ENCODE assay signal across 8 mouse cellular contexts in the genomic region with DNA sequence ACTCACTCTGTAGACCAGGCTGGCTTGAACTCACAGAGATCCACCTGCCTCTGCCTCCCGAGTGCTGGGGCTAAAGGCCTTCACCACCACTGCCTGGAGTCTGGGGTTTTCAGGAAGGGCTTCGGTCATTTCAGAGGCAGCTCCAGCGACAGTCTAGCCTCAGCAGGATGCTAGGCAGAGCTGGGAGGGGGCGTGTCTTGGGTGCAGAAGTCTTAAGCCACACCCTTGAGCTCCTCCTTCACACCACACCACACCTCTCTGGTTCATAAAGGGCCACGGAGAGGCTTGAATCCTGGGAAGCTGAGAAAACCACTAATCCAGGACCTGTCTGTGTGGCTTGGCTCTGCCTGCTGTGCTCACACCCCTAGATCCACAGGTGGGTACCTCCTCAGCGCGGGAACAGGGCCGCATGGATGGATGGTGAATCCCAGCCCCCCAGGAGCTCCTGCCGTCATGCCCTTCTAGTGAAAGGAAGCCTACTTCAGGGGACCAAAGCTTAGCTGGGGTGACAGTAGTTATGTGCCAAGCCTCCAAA. TPM values are rescaled to one million over a fixed set of nuclear protein-coding genes. Genes with fewer than 3 reads are reported as not detected.
DNase-seq lines count a peak whose midpoint lies in the region; ATAC-seq and TF ChIP-seq lines count a peak whose summit lies in the region.

A gene (plus strand): TSS at position 293 of the 535 bp plus-strand sequence.

- no peak within 1 kb of the TSS for H3K27ac ChIP-seq in kidney, adult 2 months (ENCODE audit: insufficient read depth, low read depth, low read length)
- no peak within 1 kb of the TSS for H3K27ac ChIP-seq in gastrocnemius, adult 2 months
- no peak within 1 kb of the TSS for H3K27ac ChIP-seq in hindbrain, embryonic 16.5 days (ENCODE audit: low read depth, low read length)
- no peak within 1 kb of the TSS for H3K27ac ChIP-seq in liver, embryonic 11.5 days (ENCODE audit: low read depth, low read length)

- H3K4me1 ChIP-seq in kidney, adult 2 months (ENCODE audit: control insufficient read depth, insufficient read depth, low read length), result peaks cover 14% of the 10 kb centered on the region; the same call in 1 of the 2 replicates
- peaks cover 9% of the 10 kb centered on the region for H3K4me1 ChIP-seq in hindbrain, embryonic 16.5 days (ENCODE audit: control insufficient read depth, insufficient read depth, low read depth, low read length)
- peaks cover 5% of the 10 kb centered on the region for H3K4me1 ChIP-seq in liver, embryonic 11.5 days (replicated peaks; ENCODE audit: control insufficient read depth, insufficient read depth, low read length)

- no peak within 1 kb of the TSS for H3K9ac ChIP-seq in hindbrain, embryonic 16.5 days (ENCODE audit: low read depth, low read length)
- no peak within 1 kb of the TSS for H3K9ac ChIP-seq in liver, embryonic 11.5 days (ENCODE audit: low read depth, low read length)

- H3K27me3 ChIP-seq in kidney, adult 2 months (replicated peaks; ENCODE audit: control insufficient read depth, insufficient read depth, low read length), result no peaks in the 10 kb centered on the region
- H3K27me3 ChIP-seq in hindbrain, embryonic 16.5 days (replicated peaks; ENCODE audit: control insufficient read depth, insufficient read depth, low read length), result no peaks in the 10 kb centered on the region
- no peaks in the 10 kb centered on the region for H3K27me3 ChIP-seq in liver, embryonic 11.5 days (replicated peaks; ENCODE audit: control insufficient read depth, insufficient read depth, low read length)

- WGBS in kidney, adult 2 months, result 35% methylated on average over 9 of the region's 9 CpGs
- 29% methylated on average over 9 of the region's 9 CpGs for WGBS in hindbrain, embryonic 16.5 days
- WGBS in liver, embryonic 11.5 days, result 22% methylated on average over 9 of the region's 9 CpGs

- TF ChIP-seq POLR2A in kidney, adult 2 months (IDR thresholded peaks at IDR 0.05; ENCODE audit: low read depth, low read length), result no peak

- intact Hi-C loops in gastrocnemius, adult 2 months (cut with DNase I), result no loop called here

- H3K36me3 ChIP-seq in kidney, adult 2 months (ENCODE audit: control insufficient read depth, insufficient read depth, low read length), result no peaks in the 10 kb centered on the region
- H3K36me3 ChIP-seq in hindbrain, embryonic 16.5 days (ENCODE audit: control insufficient read depth, insufficient read depth, low read length), result no peaks in the 10 kb centered on the region
- H3K36me3 ChIP-seq in liver, embryonic 11.5 days (ENCODE audit: control insufficient read depth, insufficient read depth, low read length), result no peaks in the 10 kb centered on the region

- no peaks in the 10 kb centered on the region; the same call in 1 of the 2 replicates for H3K9me3 ChIP-seq in hindbrain, embryonic 16.5 days (ENCODE audit: control insufficient read depth, low read length)
- H3K9me3 ChIP-seq in liver, embryonic 11.5 days (ENCODE audit: control insufficient read depth, low read length), result no peaks in the 10 kb centered on the region

- no peak for ATAC-seq in hindbrain, embryonic 16.5 days
- ATAC-seq in liver, embryonic 11.5 days (replicated peaks; ENCODE audit: low FRiP score), result peak; percentile 74; the same call in 1 of the 2 replicates

- H3K4me2 ChIP-seq in hindbrain, embryonic 16.5 days (ENCODE audit: low read length), result no peak within 1 kb of the TSS
- H3K4me2 ChIP-seq in liver, embryonic 11.5 days, result 0 out of 2 replicates have a peak within 1 kb of the TSS, but pooled peaks have one; percentile 6

- DNase-seq in kidney, adult 2 months, result peak; percentile 57
- no peak for DNase-seq in kidney, adult 11 months
- no peak for DNase-seq in adrenal gland, postnatal 14 days
- DNase-seq in gastrocnemius, adult 2 months, result peak; percentile 36
- no peak for DNase-seq in liver, embryonic 11.5 days (ENCODE audit: low spot score)
- DNase-seq in naive thymus-derived CD4-positive, alpha-beta T cell, adult 2 months (ENCODE audit: low read depth), result peak; percentile 25
- no peak for DNase-seq in cerebellum, postnatal 14 days

- no peak for TF ChIP-seq CTCF in kidney, adult 2 months (conservative IDR thresholded peaks at IDR 0.05; ENCODE audit: insufficient read depth, insufficient read length, low read depth, low read length)
- no peak for TF ChIP-seq CTCF in gastrocnemius, adult 2 months (IDR thresholded peaks at IDR 0.05)

- no peak within 1 kb of the TSS for H3K4me3 ChIP-seq in kidney, adult 2 months (ENCODE audit: insufficient read depth, low read depth, low read length)
- H3K4me3 ChIP-seq in gastrocnemius, adult 2 months, result no peak within 1 kb of the TSS
- no peak within 1 kb of the TSS for H3K4me3 ChIP-seq in hindbrain, embryonic 16.5 days (ENCODE audit: low read length)
- H3K4me3 ChIP-seq in liver, embryonic 11.5 days (ENCODE audit: low read depth, low read length), result no peak within 1 kb of the TSS

RNA-seq across cellular contexts. Expression of the gene that starts here (rescaled TPM):
- 361 and 405 TPM in 2 replicates for polyA plus RNA-seq in kidney, adult 2 months (2012; rRNA removed)
- 190 and 216 TPM in 2 replicates for total RNA-seq in adrenal gland, postnatal 14 days (2021)
- total RNA-seq in gastrocnemius, adult 2 months (2021), result 10 to 100 TPM; 31.4 to 32.7 TPM
- 101 and 108 TPM in 2 replicates for polyA plus RNA-seq in hindbrain, embryonic 16.5 days (2015; fragmentation: Nextera tagmentation; extraction: Ambion mirVana)
- polyA plus RNA-seq in liver, embryonic 11.5 days (2014; fragmentation: Nextera tagmentation; extraction: Ambion mirVana), result 48.1 and 49.3 TPM in 2 replicates

Comparison
In these comparisons a context has a peak if more than half of its experiments do, and no peak if none do; other contexts are left out.
1. DNase-seq: peak in kidney, adult 2 months (single experiment), gastrocnemius, adult 2 months (single experiment) and naive thymus-derived CD4-positive, alpha-beta T cell, adult 2 months (single experiment); none in kidney, adult 11 months (single experiment), adrenal gland, postnatal 14 days (single experiment), liver, embryonic 11.5 days (single experiment) and cerebellum, postnatal 14 days (0 of 2).